In genomic region chr16:78217633-78218032, GRCm38 (mm10) we compare ENCODE assay signal across 9 mouse cellular contexts.
DNase-seq lines count a peak whose midpoint lies in the region; ATAC-seq and TF ChIP-seq lines count a peak whose summit lies in the region.
"Had no signal": no experiment of that assay in that cellular context is flagged by ENCODE, and none has a peak within 500 bp of the region (broad histone marks: within the 10 kb centered on the region; RNA-seq: fewer than 3 reads in every experiment).

No protein-coding gene starts in this region.

- H3K4me2 ChIP-seq in kidney, embryonic 15.5 days = 0 out of 2 replicates have a peak overlapping the region, but pooled peaks have one; percentile 3
- peak overlapping the region; percentile 50 for H3K4me2 ChIP-seq in heart, embryonic 12.5 days

- no peaks in the 10 kb centered on the region for H3K27me3 ChIP-seq in kidney, embryonic 15.5 days
- H3K27me3 ChIP-seq in heart, embryonic 12.5 days (replicated peaks) = no peaks in the 10 kb centered on the region

- H3K27ac ChIP-seq in kidney, embryonic 15.5 days = no peak overlapping the region
- H3K27ac ChIP-seq in bone marrow, adult 2 months (ENCODE audit: control insufficient read depth, insufficient read depth, low read depth, low read length, poor library complexity) = no peak overlapping the region
- no peak overlapping the region for H3K27ac ChIP-seq in heart, embryonic 12.5 days (ENCODE audit: poor library complexity, severe bottlenecking)

- no peak for TF ChIP-seq POLR2A in bone marrow, adult 2 months (IDR thresholded peaks at IDR 0.05; ENCODE audit: borderline replicate concordance, control insufficient read depth, low read depth, low read length)

- no peak overlapping the region for H3K4me3 ChIP-seq in kidney, embryonic 15.5 days (replicated peaks)
- peak overlapping the region; percentile 42 for H3K4me3 ChIP-seq in bone marrow, adult 2 months (replicated peaks; ENCODE audit: control insufficient read depth, low read depth, low read length)
- H3K4me3 ChIP-seq in heart, embryonic 12.5 days = no peak overlapping the region

- no peaks in the 10 kb centered on the region for H3K36me3 ChIP-seq in kidney, embryonic 15.5 days
- H3K36me3 ChIP-seq in heart, embryonic 12.5 days = no peaks in the 10 kb centered on the region
- H3K36me3 ChIP-seq: G1E had no signal

- H3K9ac ChIP-seq in kidney, embryonic 15.5 days = no peak overlapping the region
- H3K9ac ChIP-seq in heart, embryonic 12.5 days = no peak overlapping the region

- intact Hi-C loops in gastrocnemius, postnatal 14 days (cut with DNase I; ENCODE audit: low total_unique reads) = no loop called here

- H3K4me1 ChIP-seq in kidney, embryonic 15.5 days = 0 out of 2 replicates have a peak, but pooled peaks cover 6% of the 10 kb centered on the region
- H3K4me1 ChIP-seq in bone marrow, adult 2 months (ENCODE audit: control insufficient read depth, insufficient read depth, low read length) = no peaks in the 10 kb centered on the region
- peaks cover 25% of the 10 kb centered on the region for H3K4me1 ChIP-seq in heart, embryonic 12.5 days (replicated peaks)

- ATAC-seq in kidney, embryonic 15.5 days (replicated peaks; ENCODE audit: low FRiP score) = no peak
- ATAC-seq in heart, embryonic 12.5 days (ENCODE audit: insufficient number of reproducible peaks, low FRiP score) = no peak

- no peaks in the 10 kb centered on the region for H3K9me3 ChIP-seq in kidney, embryonic 15.5 days (replicated peaks)
- no peaks in the 10 kb centered on the region for H3K9me3 ChIP-seq in heart, embryonic 12.5 days (replicated peaks)

- DNase-seq in kidney, postnatal 36 days = no peak
- peak; percentile 35 for DNase-seq in lung, postnatal 14 days
- DNase-seq in adrenal gland, postnatal 25 days = no peak
- no peak for DNase-seq in gastrocnemius, postnatal 14 days
- DNase-seq in kidney, postnatal 14 days = no peak

- WGBS in kidney, embryonic 15.5 days = 48% methylated on average over 6 of the region's 6 CpGs
- WGBS in bone marrow, adult 2 months = 24% methylated on average over 6 of the region's 6 CpGs
- 38% methylated on average over 6 of the region's 6 CpGs for WGBS in heart, embryonic 12.5 days

- TF ChIP-seq CTCF in bone marrow, adult 2 months (IDR thresholded peaks at IDR 0.05; ENCODE audit: control insufficient read depth, insufficient read depth, low read length) = no peak
